Mouse (Mus musculus) ovary, postnatal 10 days (tissue): ENCODE measurements around the gene Plekha7.
A peak's percentile ranks its signal among the peaks of the same experiment; 100 is the strongest.

Experiments
- DNase-seq: peaks from one replicate; pipeline ENCODE4 v3.0.0; 2022; ENCODE audit warnings: low spot score

Plekha7 gene

DNA sequence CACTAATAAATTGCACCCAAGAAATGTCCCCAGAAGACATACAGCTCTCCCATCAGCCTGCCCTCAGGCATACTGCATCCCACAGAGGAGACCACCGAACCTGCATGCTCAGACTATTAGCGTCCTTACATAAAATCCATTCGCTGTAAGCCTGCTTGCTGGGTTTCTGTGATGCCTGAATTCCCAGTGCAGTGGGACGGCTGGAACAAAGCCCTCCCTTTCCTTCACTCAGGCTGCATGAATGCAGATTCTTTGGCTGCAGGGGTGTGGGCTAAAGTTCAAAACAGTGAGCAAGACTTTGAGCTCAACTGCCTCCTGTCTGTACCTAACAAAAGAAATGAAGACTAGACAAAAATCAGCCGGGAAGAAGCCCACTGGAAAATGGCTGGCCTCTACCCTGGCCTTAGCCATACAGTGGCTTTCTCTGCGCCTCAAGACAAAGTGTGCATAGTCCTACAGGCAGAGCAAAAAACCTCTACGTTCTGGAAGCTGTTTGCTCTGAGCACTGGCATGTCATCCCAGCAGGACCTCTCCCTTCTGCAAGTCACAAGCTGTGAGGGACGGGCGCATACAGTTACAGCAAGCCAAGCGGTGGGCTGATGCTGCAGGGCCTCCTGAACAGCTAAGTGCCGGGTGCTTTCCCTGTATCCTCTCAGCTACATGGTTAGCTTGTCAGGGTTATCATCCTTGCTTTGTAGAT lies 123.7 kb downstream of the Plekha7 start:
- no peak for DNase-seq

DNA sequence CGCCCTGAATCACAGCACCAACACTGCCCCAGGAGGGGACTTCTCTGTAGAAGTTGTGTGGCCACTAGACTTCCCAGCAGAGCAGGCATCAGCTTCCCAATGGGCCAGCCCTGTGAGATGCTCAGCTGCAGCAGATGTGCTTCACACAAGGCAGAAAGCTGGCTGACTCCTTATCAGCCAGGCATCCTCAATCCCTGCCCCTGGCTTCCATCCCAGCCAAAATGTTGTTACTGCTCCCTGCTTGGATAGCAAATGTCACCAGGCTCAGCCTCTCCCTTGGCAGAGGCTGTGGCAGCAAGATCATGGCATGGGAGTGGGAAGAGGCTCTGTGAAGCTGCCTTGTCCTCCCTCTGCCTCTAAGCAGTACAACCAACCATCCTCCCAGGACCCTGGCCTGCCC lies 125.7 kb downstream of the Plekha7 start:
- DNase-seq, result no peak

DNA sequence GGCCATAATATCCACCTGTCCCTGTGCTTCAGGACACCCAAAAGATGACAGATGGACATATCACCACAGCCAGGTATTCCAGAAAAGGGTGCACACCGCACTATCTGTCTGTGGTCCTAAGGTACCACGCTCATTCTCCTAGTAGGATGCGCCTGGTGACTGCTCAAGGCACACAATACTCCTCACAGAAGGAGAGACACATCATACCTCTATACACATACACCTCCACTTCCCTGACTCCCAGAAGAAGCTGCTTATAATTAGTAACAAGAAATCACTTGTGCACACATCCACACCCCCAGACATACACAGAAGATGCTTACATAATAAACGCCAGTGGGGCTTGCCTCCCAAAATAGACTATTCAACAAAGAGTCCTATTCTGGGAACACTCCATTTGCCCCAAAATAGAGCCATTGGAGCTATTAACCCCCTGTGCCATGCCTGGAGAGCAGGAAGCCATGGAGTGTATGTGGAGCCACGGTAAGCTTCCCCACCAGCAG lies 126.7 kb downstream of the Plekha7 start:
- no peak for DNase-seq

DNA sequence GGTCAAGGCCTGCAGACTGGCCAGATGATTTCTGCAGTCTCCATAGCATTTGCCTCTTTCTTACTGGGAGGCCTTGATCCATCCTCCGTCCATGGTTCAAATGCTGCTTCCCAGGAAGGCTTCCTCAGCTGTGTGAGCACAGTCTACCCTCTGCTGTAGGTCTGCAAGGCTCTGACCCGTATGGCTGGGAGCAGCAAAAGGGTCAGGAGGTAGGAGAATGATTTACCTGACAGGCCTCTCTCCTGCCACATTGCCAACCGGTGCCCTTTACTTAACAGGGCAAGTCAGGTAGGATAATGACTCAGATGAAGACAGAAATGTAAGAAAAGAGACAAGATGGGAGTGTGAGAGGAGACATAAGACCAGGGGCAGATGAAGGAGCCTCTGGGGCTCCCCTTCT lies 129.3 kb downstream of the Plekha7 start:
- no peak for DNase-seq

DNA sequence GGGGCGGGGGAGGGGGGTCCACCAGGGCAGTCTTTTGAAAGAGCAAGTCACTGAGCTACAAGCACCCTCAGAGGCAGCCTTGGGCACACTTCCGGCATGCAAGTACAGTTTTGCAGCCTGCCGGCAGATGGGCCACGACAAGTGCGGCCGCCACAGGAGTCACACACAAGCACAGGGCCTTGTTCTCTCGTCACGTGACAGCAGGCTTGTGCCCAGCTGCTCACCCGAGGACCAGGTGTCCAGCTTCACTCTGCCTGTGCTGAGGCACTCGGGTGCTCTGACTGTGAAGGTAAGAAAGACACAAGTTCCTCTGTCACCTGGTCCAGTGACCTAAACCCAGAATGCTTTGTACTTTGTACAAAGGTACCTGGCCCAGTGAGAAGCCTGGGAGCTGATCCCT lies 135.4 kb downstream of the Plekha7 start:
- DNase-seq, result no peak

DNA sequence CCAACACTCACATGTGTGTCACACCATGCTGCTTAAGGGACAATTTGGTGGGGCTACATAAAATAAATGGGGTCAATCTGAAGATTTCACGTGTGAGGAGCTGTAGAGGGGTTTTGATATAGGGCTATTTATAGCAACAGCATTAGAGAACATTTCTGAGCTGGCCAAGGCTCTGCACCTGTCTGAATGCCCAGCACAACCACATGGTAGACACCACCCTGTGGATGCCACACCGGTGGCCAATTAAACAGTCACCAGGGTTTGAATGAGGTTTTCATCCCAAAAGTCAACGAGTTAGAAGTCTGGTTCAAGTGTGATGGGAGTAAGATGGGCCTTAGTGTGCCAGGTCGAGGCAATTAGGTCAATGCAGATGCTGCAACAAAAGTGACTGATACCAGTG lies 138.8 kb downstream of the Plekha7 start:
- DNase-seq, result no peak

DNA sequence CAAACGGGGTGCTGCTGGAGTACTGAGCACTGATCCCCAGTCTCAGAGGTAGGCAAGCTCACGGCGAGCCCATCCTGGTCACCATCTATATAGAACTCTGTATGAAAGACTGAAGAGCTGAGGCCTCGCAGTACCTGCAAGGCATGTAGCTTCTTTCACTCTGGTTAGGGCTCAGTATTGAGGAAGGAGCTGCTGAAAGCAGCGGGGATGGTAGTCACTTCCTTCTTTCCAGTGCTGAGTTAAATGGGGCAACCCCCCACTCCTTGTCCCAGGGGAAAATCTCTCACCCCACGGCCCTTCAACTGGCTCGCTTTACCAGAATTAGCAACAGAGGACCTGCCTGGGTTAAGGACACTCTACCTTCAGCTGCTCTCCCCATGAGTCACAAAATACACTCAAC lies 140.0 kb downstream of the Plekha7 start:
- DNase-seq, result no peak

DNA sequence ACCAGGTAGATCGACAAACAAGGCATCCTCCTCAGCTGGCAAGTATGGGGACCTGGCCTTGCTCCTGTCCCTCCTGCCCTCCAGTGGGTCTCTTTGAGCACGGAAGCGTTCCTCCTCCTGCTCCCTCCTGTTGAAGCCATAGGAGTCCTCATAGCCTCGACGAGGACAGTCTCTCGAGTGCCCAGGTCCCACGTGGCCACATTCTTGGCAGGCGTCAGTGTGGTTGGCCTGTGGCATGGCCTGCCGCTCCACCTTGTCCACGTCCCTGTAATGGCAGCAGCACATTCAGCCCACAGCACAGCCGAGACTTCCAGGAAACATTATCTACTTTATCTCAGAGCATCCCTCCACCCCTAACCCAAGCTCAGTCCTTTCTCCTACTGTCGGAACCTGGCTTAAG lies 143.9 kb downstream of the Plekha7 start:
- no peak for DNase-seq

DNA sequence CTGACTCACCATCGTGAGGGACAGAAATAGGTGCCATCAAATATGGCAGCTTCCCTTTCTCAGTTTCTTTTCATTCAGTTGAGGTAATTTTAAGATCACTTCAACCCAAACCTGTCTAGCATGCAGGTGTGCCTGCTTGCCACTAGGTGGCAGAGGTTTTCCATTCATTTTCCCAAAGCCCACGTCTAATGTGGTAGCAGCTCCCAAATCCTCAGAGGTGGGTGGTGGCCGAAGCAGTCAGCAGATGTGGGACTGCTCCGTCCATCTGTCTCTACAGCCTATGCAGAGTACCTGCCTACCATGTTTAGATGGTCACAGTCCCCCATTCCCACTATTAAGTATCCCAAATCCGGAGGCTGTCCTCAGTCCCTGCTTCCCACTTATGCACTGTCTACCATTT lies 146.6 kb downstream of the Plekha7 start:
- DNase-seq, result no peak

DNA sequence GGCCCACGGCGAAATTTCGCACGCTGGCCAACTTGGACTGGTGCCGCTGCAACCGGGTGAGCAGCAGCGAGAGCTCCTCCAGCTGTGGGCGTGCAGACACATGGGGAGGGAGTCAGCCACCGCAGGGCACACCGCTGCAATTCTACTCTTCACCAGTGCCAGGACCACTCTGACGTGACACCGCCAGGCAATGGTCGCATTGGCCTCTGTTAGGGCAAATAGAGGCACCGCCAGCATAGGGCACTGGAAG lies 151.4 kb downstream of the Plekha7 start:
- DNase-seq, result no peak

DNA sequence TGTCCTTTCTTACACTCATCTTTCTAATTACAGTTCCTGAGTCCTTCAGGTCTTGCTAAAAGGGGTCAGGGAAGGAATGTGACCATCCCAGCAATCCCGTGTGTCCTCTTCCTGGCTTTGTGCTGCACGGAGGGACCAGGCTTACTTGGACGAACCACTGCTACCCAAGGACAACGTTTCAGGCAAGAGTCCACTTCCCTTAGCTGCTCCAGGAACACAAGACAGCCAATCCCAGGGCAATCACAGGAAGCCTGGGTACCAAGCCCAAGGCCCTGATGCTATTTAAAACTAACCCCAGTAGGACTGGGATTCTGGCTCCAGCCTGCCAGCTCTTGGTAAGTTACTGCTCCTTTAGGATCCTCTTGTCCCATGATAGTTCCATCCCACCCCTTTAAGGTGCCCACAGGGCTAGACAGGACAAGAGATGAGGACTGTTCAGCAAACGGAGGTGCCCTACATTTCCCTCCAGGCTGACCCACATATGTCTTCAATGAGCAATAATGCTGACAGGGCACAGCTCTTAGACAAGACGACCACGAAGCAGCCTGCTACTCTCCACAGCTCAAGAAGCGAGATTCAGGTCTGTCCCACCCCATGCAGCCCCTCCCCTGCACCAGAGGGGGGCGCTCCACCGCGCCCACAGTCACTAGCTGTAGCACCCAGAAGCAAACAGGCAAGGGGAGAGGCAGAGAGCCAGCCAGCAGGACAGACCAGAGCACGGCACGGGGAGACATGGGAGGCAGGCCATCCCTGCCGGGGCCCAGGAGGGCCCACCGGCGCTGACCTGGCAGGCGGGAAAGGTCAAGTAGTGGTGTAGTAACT lies 151.9 kb downstream of the Plekha7 start:
- no peak for DNase-seq

DNA sequence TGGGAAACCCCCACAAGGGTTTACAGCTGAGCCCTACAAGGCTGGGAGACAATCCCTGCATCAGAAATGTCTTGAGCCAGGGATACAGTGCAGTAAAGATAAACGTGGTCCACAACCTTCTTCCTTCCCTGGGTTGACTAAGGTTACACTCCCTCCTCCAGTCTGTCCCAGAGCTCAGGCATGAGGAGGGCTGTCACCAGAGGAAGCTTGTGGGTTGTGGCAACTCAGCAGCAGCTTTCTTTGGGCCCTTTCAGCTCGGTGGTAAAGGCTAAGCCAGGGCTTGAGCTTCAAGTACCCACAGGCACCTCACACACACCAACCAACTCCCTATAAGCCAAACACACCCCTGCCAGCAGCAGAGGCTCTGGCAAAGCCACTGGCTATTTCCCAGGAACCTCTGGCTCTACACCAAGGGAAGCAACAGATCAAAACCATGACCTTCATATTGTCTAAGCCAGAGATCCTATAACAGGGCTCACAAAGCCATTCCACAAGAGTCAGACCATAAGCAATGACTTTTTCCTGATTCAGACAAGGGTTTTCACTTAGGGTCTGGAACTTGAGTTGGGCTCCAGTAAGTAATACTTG lies 154.3 kb downstream of the Plekha7 start:
- DNase-seq, result no peak

DNA sequence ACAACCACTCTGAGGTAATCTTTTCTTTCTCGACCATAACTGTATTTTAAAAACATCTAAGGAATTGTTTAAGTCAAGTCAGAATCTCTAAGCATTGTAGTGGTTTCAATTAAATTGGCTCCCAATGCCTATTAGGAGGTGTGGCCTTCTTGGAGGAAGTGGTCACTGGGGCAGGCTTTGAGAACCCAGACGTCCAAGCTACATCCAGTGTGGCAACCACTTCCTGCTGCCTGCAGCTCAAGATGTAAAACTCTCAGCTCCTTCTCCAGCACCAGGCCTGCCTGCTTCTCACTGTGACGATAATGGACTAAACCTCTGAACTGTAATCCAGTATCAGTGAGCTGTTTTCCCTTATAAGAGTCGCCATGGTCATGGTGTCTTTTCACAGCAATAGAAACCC lies 158.6 kb downstream of the Plekha7 start:
- no peak for DNase-seq

DNA sequence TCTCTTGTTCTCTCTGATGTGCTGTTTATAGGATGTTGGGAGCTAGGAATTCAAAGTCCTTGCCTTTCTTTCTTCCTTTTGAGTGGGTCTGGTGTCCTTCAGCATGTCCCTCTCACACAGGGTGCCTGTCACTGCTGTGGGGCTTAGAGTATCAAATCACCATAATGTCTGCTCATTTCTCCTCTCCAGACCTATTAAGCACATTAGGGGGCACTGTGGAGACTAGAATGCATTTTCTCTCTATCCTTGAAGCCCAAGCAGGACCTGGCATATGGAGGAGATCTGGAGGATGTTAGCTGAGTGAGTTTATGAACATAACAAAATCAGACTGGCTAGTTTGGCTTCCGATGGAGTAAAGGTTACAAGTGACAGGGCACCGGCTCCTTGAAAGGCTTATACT lies 161.1 kb downstream of the Plekha7 start:
- DNase-seq, result no peak

DNA sequence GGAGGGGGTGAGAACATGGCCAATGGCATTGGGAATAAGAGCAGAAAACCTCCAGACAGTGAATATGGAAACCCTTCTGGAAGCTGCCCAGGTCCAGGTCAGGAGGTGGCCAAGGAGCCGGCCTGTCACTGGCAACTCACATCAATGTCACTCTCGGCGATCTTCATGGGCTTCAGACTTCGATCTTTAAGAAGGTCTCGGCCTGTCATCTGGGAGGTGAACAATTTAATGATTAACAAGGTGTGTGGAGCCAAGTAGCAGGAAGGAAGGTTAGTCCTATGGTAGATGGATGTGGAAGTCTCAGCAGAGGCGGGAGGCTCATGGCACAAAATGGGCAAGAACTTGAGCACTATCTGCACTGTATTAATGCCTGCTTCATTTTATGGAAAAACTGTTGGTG lies 163.1 kb downstream of the Plekha7 start:
- DNase-seq, result no peak

DNA sequence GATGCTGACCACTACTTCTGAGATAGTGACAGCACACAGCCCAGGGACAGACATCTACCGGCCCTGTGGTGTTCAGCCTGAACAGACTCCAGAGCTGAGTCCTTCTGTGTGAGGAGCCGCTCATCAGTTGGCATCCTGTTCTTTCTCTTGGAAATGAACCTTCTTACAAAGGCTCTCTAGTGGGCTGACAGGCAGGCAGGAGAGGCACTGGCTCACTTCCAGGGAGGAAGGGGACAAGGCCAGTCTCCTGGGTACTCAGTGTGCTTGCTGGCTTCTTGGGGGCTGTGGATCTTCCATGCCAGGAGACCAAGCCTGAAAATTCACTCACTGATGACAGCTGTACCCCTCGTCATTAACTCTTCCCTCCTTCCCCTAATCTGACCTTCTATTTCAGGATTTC lies 170.5 kb downstream of the Plekha7 start:
- no peak for DNase-seq

DNA sequence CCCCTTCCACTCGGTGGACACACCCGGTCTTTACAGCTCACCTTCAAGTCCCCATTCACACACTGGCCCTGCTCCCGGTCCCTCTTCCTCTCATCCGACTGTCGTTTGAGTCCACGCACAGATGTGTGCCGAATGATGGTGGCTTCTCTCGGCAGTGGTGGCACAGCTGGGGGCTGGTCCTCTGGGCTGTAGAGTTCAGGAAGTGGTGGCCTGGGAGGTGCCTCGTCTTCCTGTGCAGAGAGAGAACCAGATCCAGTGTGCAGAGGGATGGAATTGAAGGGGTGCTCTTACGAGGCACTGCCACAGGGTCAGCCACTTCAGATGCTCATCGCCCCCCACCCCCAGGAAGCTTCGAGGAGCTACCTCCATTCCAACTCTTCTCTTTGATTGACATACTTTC lies 171.0 kb downstream of the Plekha7 start:
- no peak for DNase-seq

DNA sequence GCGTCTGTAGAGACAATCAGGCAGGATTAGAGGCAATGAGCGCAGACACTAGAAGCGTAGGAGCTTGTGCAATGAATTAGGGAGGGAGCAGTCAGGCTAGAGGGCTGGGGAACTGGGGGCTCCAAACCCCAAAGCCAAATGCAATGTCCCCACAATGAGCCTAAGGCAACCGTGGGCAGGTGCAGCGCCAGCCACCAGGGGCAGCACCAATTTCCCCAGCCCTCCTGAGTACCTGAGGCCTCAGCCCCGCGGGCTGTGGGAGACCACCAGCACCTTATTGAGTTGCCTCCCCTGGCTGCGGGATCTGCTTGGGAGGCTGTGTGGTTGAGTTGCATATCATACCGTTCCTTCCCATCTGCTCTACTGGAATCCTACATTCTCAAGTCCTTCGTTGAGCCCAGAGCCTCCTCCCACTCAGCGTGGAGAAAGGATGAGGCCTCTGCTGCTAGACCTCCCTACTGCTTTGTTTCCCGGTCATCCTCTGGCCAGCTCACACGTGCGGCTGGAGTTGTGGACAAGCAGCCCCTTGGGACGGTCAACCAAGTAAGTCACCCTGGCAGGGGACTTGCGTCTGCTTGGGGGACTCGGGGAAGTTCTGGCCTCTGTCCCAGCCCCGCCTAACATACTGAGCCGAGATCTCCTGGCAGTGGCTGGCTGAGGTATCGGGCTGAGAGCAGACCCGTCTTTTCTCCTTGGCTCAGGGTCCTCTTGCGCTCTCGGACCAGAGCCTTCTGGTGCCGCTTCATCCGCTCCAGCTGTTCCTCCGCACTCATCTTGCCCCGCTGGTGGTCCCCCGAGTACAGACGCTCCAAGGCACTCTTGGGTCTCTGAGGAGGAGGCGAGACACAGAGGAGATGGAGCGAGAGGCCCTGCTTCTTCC lies 173.5 kb downstream of the Plekha7 start:
- DNase-seq, result no peak

DNA sequence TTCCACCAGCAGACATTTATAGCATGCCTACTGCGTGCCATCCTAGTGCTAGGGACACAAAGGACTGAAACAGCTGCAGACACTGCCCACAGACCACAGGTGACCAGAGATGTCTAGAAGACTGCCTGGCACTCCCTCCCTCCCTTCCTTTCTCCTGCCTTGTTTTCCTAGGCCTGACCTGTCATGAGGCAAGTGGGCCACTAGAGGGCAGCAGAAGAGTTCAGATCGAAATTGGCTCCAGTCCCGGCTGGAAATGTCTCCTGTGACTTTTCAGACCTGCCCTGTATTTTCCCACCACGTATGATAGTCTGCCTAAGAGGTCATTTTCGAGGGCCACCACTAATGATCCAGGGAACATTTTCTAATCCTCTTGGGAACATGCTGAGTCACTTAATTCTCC lies 176.1 kb downstream of the Plekha7 start:
- DNase-seq, result peak; percentile 53

DNA sequence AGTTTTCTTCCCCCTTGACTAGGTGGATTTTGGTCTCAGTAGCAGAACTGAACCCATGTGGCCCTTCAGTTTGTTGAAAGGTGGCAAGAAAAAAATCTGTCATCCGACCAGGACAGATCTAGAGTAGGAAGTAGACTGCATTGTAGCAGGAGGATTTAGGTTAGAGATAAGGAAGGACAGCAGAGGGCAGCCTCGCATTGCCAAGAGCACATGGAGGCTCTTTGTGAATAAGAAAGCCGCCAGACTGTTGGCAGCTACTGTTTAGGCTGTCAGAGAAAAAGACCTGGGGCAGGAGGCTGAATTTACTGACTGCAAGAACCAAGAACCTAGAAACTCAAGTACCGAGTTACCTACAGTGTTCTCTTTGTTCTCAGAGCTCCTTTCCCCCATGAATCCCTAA lies 176.8 kb downstream of the Plekha7 start:
- no peak for DNase-seq

DNA sequence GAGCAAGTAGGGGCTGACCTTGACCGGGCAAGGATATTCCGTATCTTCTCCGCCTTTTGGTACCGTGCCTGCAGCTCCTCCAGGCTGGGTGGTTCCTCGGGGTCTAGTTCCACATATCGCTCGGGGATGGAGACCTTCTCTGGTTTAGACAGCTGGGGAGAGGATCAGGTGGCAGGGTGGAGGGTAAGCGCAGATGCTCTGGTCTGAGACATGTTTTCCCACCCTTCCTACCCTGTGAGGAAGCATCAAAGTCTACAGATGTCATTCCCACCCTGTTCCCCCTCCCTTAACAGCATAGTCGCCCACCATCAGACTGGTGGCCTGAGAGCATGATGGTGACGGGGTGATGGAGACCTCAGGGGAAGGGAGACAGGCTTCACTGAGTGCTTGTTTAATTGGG lies 178.8 kb downstream of the Plekha7 start:
- no peak for DNase-seq

DNA sequence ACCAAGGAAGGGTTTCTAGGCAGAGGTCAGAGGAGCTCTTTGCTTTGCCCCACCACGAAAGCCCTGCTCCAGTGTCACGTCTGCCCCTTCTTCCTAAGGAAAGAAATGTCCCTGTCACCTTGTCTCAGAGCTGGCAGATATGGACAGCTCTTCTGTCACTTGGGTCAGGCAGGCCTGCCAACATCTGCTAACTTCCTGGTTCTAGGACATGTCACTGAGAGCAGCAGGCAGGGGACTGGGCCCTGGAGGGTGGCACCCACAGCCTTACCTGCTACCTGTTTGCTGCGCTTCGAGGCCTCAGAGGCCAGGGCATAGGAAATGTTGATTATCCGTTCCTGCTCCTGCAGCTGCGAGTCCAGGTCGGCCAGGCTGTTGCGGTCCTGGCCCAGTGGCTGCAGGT lies 179.9 kb downstream of the Plekha7 start:
- DNase-seq, result no peak

DNA sequence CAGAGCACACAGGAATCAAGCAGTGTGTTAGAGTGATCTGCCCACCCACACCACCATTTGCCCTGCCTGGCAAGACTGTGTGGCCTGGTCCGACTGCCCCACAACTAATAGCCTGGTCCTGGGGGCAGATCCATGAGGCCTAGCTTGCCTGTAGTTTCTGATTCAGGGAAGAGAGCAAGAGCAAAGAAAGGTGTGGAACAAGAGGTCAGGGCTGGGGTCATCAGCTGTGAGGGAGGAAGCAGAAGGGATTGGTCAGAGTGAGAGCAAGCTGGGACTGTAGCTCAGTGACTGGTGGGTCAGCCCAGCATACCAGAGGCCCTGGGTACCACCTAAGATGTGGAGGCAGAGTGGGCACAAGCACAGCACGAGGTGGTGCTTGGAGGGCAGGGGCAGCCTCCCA lies 181.1 kb downstream of the Plekha7 start:
- DNase-seq, result no peak
